Mouse (Mus musculus): ENCODE data around the gene Krt6b. TPM values are rescaled to one million over a fixed set of nuclear protein-coding genes. Genes with fewer than 3 reads are reported as not detected.
"Not testable (repeated sequence)": the region's sequence is repeated elsewhere in the genome, so short reads cannot be mapped to it uniquely, and the experiment has no call there.

Gene Krt6b
- polyA plus RNA-seq, 1 experiment = not detected

- TF ChIP-seq POLR2A (IDR thresholded peaks at IDR 0.05; ENCODE audit: low read depth, low read length) (no peak), CTCF (IDR thresholded peaks at IDR 0.05; ENCODE audit: borderline replicate concordance, insufficient read depth, low read length) (no peak)
These were observed 19.8 kb upstream of the Krt6b start for GRCm38 (mm10) chr15:101699866-101700265.

GRCm38 (mm10) chr15:101699192-101699591 lies 19.1 kb upstream of the Krt6b start:
- Histone ChIP-seq H3K4me3 (ENCODE audit: insufficient read depth, low read length) (no peak overlapping the region), H3K4me1 (ENCODE audit: control insufficient read depth, insufficient read depth, low read length) (no peaks in the 10 kb centered on the region), H3K27ac (ENCODE audit: insufficient read depth, low read length) (no peak overlapping the region)
- no peak for TF ChIP-seq POLR2A (IDR thresholded peaks at IDR 0.05; ENCODE audit: low read depth, low read length)
- TF ChIP-seq CTCF (IDR thresholded peaks at IDR 0.05; ENCODE audit: borderline replicate concordance, insufficient read depth, low read length) = no peak

More at GRCm38 (mm10) chr15:101699866-101700265, 19.8 kb upstream of the Krt6b start:
- H3K27ac ChIP-seq (ENCODE audit: insufficient read depth, low read length) = no peak overlapping the region
- H3K4me3 ChIP-seq (ENCODE audit: insufficient read depth, low read length) = no peak overlapping the region
- H3K4me1 ChIP-seq (ENCODE audit: control insufficient read depth, insufficient read depth, low read length) = no peaks in the 10 kb centered on the region

- H3K4me1 ChIP-seq (ENCODE audit: control insufficient read depth, insufficient read depth, low read length) = no peaks in the 10 kb centered on the region
- TF ChIP-seq POLR2A (IDR thresholded peaks at IDR 0.05; ENCODE audit: low read depth, low read length) (no peak), CTCF (IDR thresholded peaks at IDR 0.05; ENCODE audit: borderline replicate concordance, insufficient read depth, low read length) (no peak)
- no peak overlapping the region for H3K27ac ChIP-seq (ENCODE audit: insufficient read depth, low read length)
- no peak overlapping the region for H3K4me3 ChIP-seq (ENCODE audit: insufficient read depth, low read length)
These were observed 17.5 kb upstream of the Krt6b start for GRCm38 (mm10) chr15:101697326-101698188.

- Histone ChIP-seq H3K4me3 (ENCODE audit: insufficient read depth, low read length) (no peak within 1 kb of the TSS), H3K27ac (ENCODE audit: insufficient read depth, low read length) (no peak within 1 kb of the TSS), H3K4me1 (ENCODE audit: control insufficient read depth, insufficient read depth, low read length) (no peaks in the 10 kb centered on the region)
- TF ChIP-seq POLR2A (IDR thresholded peaks at IDR 0.05; ENCODE audit: low read depth, low read length) (no peak), CTCF (IDR thresholded peaks at IDR 0.05; ENCODE audit: borderline replicate concordance, insufficient read depth, low read length) (no peak)
These were observed 14.1 kb upstream of the Krt6b start, which contains the start of gene Krt6a for GRCm38 (mm10) chr15:101694207-101694606. Gene Krt6a, minus strand, starts transcription at chr15:101694307.

DNA sequence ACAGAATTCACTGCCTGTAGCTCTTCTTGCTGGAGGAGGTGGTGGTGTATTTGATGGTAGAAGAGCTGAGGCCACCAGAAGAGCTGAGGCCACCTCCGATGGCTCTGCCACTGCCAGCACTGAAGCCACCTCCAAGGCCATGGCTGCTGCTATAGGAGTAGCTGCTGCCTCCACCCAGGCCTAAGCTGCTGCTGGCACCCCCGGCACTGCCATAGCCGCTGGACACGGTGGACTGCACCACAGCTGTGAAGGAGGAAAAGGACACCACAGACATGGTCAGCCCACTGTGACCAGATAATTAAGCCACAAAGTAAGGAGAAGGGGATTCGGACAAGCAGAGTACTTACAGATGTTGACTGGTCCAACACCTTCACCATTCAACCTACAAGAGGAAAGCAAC lies 10.4 kb upstream of the Krt6b start:
- H3K27ac ChIP-seq (ENCODE audit: insufficient read depth, low read length); H3K4me3 ChIP-seq (ENCODE audit: insufficient read depth, low read length); H3K4me1 ChIP-seq (ENCODE audit: control insufficient read depth, insufficient read depth, low read length): not testable (repeated sequence)

GRCm38 (mm10) chr15:101688161-101688560 lies 8.1 kb upstream of the Krt6b start:
- H3K27ac ChIP-seq (ENCODE audit: insufficient read depth, low read length) = no peak overlapping the region
- TF ChIP-seq CTCF (IDR thresholded peaks at IDR 0.05; ENCODE audit: borderline replicate concordance, insufficient read depth, low read length) = no peak
- TF ChIP-seq POLR2A (IDR thresholded peaks at IDR 0.05; ENCODE audit: low read depth, low read length) = no peak

DNA sequence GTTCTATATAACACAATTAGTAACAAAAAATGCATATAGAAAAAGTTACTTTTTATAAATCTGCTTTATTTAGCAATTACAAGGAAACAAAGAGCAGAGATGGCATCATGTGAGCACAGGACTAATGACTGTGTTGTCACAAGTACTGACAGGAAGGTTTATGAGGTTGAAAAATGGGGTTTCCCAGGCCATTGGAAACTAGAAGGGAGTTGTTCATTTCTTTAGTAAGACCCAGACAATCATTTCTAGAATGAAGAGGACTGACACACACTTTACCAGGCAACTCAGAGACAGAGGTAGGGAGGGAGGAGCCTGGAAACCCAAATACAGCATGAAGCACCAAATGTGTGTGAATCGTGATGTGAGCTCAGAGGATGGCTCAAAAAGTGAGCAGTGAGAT lies 4.1 kb downstream of the Krt6b start:
- Histone ChIP-seq H3K27ac (ENCODE audit: insufficient read depth, low read length) (no peak overlapping the region), H3K4me3 (ENCODE audit: insufficient read depth, low read length) (no peak overlapping the region), H3K4me1 (ENCODE audit: control insufficient read depth, insufficient read depth, low read length) (no peaks in the 10 kb centered on the region)
- TF ChIP-seq CTCF (IDR thresholded peaks at IDR 0.05; ENCODE audit: borderline replicate concordance, insufficient read depth, low read length) (no peak), POLR2A (IDR thresholded peaks at IDR 0.05; ENCODE audit: low read depth, low read length) (no peak)

More at GRCm38 (mm10) chr15:101688161-101688560, 8.1 kb upstream of the Krt6b start:
- H3K4me3 ChIP-seq (ENCODE audit: insufficient read depth, low read length) = no peak overlapping the region
- no peaks in the 10 kb centered on the region for H3K4me1 ChIP-seq (ENCODE audit: control insufficient read depth, insufficient read depth, low read length)

DNA sequence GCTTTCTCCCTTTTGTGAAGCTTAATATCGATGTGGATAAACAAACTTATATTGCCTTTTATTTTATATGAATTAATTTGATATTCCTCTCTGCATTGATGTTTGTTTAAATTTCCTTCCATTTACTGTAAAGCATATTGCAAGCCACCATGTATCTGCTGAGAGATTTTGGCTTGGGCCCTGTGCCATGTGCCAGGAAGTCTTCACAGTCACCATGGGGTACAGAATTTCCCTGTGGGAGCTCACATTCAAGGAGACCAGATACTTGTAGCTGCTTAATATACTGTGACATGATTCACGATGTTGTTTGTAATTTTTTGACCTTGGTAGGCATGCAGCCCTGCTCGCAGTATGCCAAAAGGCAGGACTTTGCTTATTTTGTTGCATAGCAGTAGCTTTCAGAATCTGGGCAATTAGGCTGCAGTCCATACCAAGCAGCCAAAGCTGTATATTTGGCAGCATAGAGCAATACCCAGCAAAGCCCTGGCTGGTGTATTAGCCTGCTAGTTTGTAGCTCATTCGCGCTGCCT lies 27.3 kb downstream of the Krt6b start:
- no peaks in the 10 kb centered on the region for H3K4me1 ChIP-seq (ENCODE audit: control insufficient read depth, insufficient read depth, low read length)
- H3K27ac ChIP-seq (ENCODE audit: insufficient read depth, low read length) = no peak overlapping the region
- TF ChIP-seq CTCF (IDR thresholded peaks at IDR 0.05; ENCODE audit: borderline replicate concordance, insufficient read depth, low read length) (no peak), POLR2A (IDR thresholded peaks at IDR 0.05; ENCODE audit: low read depth, low read length) (no peak)
- H3K4me3 ChIP-seq (ENCODE audit: insufficient read depth, low read length) = no peak overlapping the region

- Histone ChIP-seq H3K4me1 (ENCODE audit: control insufficient read depth, insufficient read depth, low read length) (no peaks in the 10 kb centered on the region), H3K4me3 (ENCODE audit: insufficient read depth, low read length) (no peak within 1 kb of the TSS), H3K27ac (ENCODE audit: insufficient read depth, low read length) (no peak within 1 kb of the TSS)
- TF ChIP-seq CTCF (IDR thresholded peaks at IDR 0.05; ENCODE audit: borderline replicate concordance, insufficient read depth, low read length) (no peak), POLR2A (IDR thresholded peaks at IDR 0.05; ENCODE audit: low read depth, low read length) (no peak)
These were observed 32.8 kb downstream of the Krt6b start, which contains the start of gene Gm5478 for GRCm38 (mm10) chr15:101647280-101647679. Gene Gm5478, minus strand, starts transcription at chr15:101647380.

GRCm38 (mm10) chr15:101627884-101628283 lies 52.2 kb downstream of the Krt6b start, which contains the start of gene Gm5414:
Gene Gm5414, minus strand, starts transcription at chr15:101628188.
- Histone ChIP-seq H3K4me1 (ENCODE audit: control insufficient read depth, insufficient read depth, low read length) (no peaks in the 10 kb centered on the region), H3K27ac (ENCODE audit: insufficient read depth, low read length) (no peak within 1 kb of the TSS), H3K4me3 (ENCODE audit: insufficient read depth, low read length) (no peak within 1 kb of the TSS)
- TF ChIP-seq POLR2A (IDR thresholded peaks at IDR 0.05; ENCODE audit: low read depth, low read length) (no peak), CTCF (IDR thresholded peaks at IDR 0.05; ENCODE audit: borderline replicate concordance, insufficient read depth, low read length) (no peak)

Other genes with a start within 250 kb of the Krt6b start
- not detected in 2 replicates for gene Krt87, start 241.5 kb downstream of the Krt6b start, polyA plus RNA-seq (2011; ENCODE audit: insufficient read length, low read depth, missing spikeins)
- not detected in 2 replicates for gene Krt88, start 232.5 kb downstream of the Krt6b start, polyA plus RNA-seq (2011; ENCODE audit: insufficient read length, low read depth, missing spikeins)
- not detected in 2 replicates for gene Krt81, start 216.5 kb downstream of the Krt6b start, polyA plus RNA-seq (2011; ENCODE audit: insufficient read length, low read depth, missing spikeins)
- not detected in 2 replicates for gene Krt86, start 206.8 kb downstream of the Krt6b start, polyA plus RNA-seq (2011; ENCODE audit: insufficient read length, low read depth, missing spikeins)
- not detected in 2 replicates for gene Krt83, start 188.8 kb downstream of the Krt6b start, polyA plus RNA-seq (2011; ENCODE audit: insufficient read length, low read depth, missing spikeins)
- gene Gm49425, start 163.0 kb downstream of the Krt6b start, polyA plus RNA-seq (2011; ENCODE audit: insufficient read length, low read depth, missing spikeins) = not detected in 2 replicates
- gene Krt84, start 147.5 kb downstream of the Krt6b start, polyA plus RNA-seq (2011; ENCODE audit: insufficient read length, low read depth, missing spikeins) = not detected in 2 replicates
- gene Krt82, start 129.6 kb downstream of the Krt6b start, polyA plus RNA-seq (2011; ENCODE audit: insufficient read length, low read depth, missing spikeins) = not detected in 2 replicates
- not detected in 2 replicates for gene Krt90, start 117.3 kb downstream of the Krt6b start, polyA plus RNA-seq (2011; ENCODE audit: insufficient read length, low read depth, missing spikeins)
- gene Krt75, start 106.4 kb downstream of the Krt6b start, polyA plus RNA-seq (2011; ENCODE audit: insufficient read length, low read depth, missing spikeins) = not detected in 2 replicates
- not detected in 2 replicates for gene Gm5414, start 52.1 kb downstream of the Krt6b start, polyA plus RNA-seq (2011; ENCODE audit: insufficient read length, low read depth, missing spikeins)
- not detected in 2 replicates for gene Gm5478, start 32.9 kb downstream of the Krt6b start, polyA plus RNA-seq (2011; ENCODE audit: insufficient read length, low read depth, missing spikeins)
- not detected in 2 replicates for gene Krt6a, start 14.0 kb upstream of the Krt6b start, polyA plus RNA-seq (2011; ENCODE audit: insufficient read length, low read depth, missing spikeins)
- gene Krt5, start 32.6 kb upstream of the Krt6b start, polyA plus RNA-seq (2011; ENCODE audit: insufficient read length, low read depth, missing spikeins) = not detected in 2 replicates
- gene Krt71, start 62.8 kb upstream of the Krt6b start, polyA plus RNA-seq (2011; ENCODE audit: insufficient read length, low read depth, missing spikeins) = not detected in 2 replicates
- not detected in 2 replicates for gene Krt72, start 106.2 kb upstream of the Krt6b start, polyA plus RNA-seq (2011; ENCODE audit: insufficient read length, low read depth, missing spikeins)
- not detected in 2 replicates for gene Krt73, start 122.1 kb upstream of the Krt6b start, polyA plus RNA-seq (2011; ENCODE audit: insufficient read length, low read depth, missing spikeins)
- not detected in 2 replicates for gene Krt2, start 137.9 kb upstream of the Krt6b start, polyA plus RNA-seq (2011; ENCODE audit: insufficient read length, low read depth, missing spikeins)
- not detected in 2 replicates for gene Krt1, start 170.5 kb upstream of the Krt6b start, polyA plus RNA-seq (2011; ENCODE audit: insufficient read length, low read depth, missing spikeins)
- gene Krt77, start 189.4 kb upstream of the Krt6b start, polyA plus RNA-seq (2011; ENCODE audit: insufficient read length, low read depth, missing spikeins) = not detected in 2 replicates
- gene Krt76, start 212.6 kb upstream of the Krt6b start, polyA plus RNA-seq (2011; ENCODE audit: insufficient read length, low read depth, missing spikeins) = not detected in 2 replicates
- not detected in 2 replicates for gene Krt4, start 244.4 kb upstream of the Krt6b start, polyA plus RNA-seq (2011; ENCODE audit: insufficient read length, low read depth, missing spikeins)

Measured in embryonic fibroblast, embryonic 13.5 days (primary cell).